Mouse (Mus musculus) layer of hippocampus, adult 6 months (tissue): Measurements from ENCODE around the gene Timm8b. TPM values are rescaled to one million over a fixed set of nuclear protein-coding genes. Genes with fewer than 3 reads are reported as not detected.

Source experiments
- long read RNA-seq, 2 experiments: library from polyadenylated mRNA; unstranded; transcript quantifications; one replicate each; pipeline ENCODE4 v2.0.0; 2019 to 2020
- polyA plus RNA-seq: library from polyadenylated mRNA; unstranded; fragments of <200 nt; fragmentation: Nextera tagmentation; gene quantifications from 2 replicates; pipeline ENCODE4 v1.2.3, GENCODE M21; 2021

The Timm8b gene
- polyA plus RNA-seq: 984 and 1,066 TPM in 2 replicates
- long read RNA-seq, experiment 1, transcript Timm8b-201 (2 exons, 518 nt): major isoform, 327 of 330 reads
- long read RNA-seq, experiment 1, partial matches to known transcripts: 0 of 330 reads
- long read RNA-seq, experiment 1, other reads (novel, unspliced or antisense): 3 of 330 reads
- long read RNA-seq, experiment 2, transcript Timm8b-201 (2 exons, 518 nt): major isoform, 25 of 25 reads
- long read RNA-seq, experiment 2, partial matches to known transcripts: 0 of 25 reads
- long read RNA-seq, experiment 2, other reads (novel, unspliced or antisense): 0 of 25 reads

GRCm38 (mm10) chr9:50603189-50603997 is at the start of gene Timm8b, which contains the start of gene Sdhd:
Gene Timm8b (plus strand): TSS chr9:50603910.
Gene Sdhd (minus strand): TSS chr9:50603812.

GRCm38 (mm10) chr9:50554241-50555093 is 49.2 kb upstream of the Timm8b start, which contains the start of gene Il18:
Gene Il18 (plus strand): TSS chr9:50554827.

GRCm38 (mm10) chr9:50555094-50555446 is 48.6 kb upstream of the Timm8b start, which contains the start of gene Bco2:
Gene Bco2 (minus strand): TSS chr9:50555181.

GRCm38 (mm10) chr9:50561145-50561917 is 42.4 kb upstream of the Timm8b start, which contains the start of gene Tex12:
Gene Tex12 (minus strand): TSS chr9:50561325.

GRCm38 (mm10) chr9:50616766-50617603 is 13.3 kb downstream of the Timm8b start, which contains the start of the genes Pih1d2 and Nkapd1:
Gene Pih1d2 (plus strand): TSS chr9:50617321.
Gene Nkapd1 (minus strand): TSS chr9:50617464.

Other genes starting within 250 kb of the Timm8b start
- gene Plet1, start 109.4 kb upstream of the Timm8b start, polyA plus RNA-seq: 0.24 and 0.33 TPM in 2 replicates
- gene Pts, start 75.2 kb upstream of the Timm8b start, polyA plus RNA-seq: 134 TPM in 2 replicates
- 58.9 and 65.7 TPM in 2 replicates for gene Il18, start 49.1 kb upstream of the Timm8b start, polyA plus RNA-seq
- 3.0 and 3.7 TPM in 2 replicates for gene Bco2, start 48.7 kb upstream of the Timm8b start, polyA plus RNA-seq
- 0.16 TPM in 1 of 2 replicates, not detected in the other for gene Tex12, start 42.6 kb upstream of the Timm8b start, polyA plus RNA-seq
- 162 and 171 TPM in 2 replicates for gene Sdhd, start 98 bp upstream of the Timm8b start, polyA plus RNA-seq
- gene Pih1d2, start 13.4 kb downstream of the Timm8b start, polyA plus RNA-seq: 5.5 and 8.0 TPM in 2 replicates
- 15.6 and 17.5 TPM in 2 replicates for gene Nkapd1, start 13.6 kb downstream of the Timm8b start, polyA plus RNA-seq
- gene Dlat, start 55.9 kb downstream of the Timm8b start, polyA plus RNA-seq: 35.3 and 36.1 TPM in 2 replicates
- 29.8 and 33.8 TPM in 2 replicates for gene Dixdc1, start 135.6 kb downstream of the Timm8b start, polyA plus RNA-seq
- 3.4 and 3.6 TPM in 2 replicates for gene 2310030G06Rik, start 142.6 kb downstream of the Timm8b start, polyA plus RNA-seq
- 308 and 325 TPM in 2 replicates for gene Cryab, start 147.4 kb downstream of the Timm8b start, polyA plus RNA-seq
- 2.2 and 3.1 TPM in 2 replicates for gene Hspb2, start 148.4 kb downstream of the Timm8b start, polyA plus RNA-seq
- gene Fdxacb1, start 164.3 kb downstream of the Timm8b start, polyA plus RNA-seq: 5.2 and 6.0 TPM in 2 replicates
- 10.0 and 10.5 TPM in 2 replicates for gene Alg9, start 171.1 kb downstream of the Timm8b start, polyA plus RNA-seq
- gene 1110032A03Rik, start 171.6 kb downstream of the Timm8b start, polyA plus RNA-seq: 95.2 and 108 TPM in 2 replicates
- gene Ppp2r1b, start 241.4 kb downstream of the Timm8b start, polyA plus RNA-seq: 7.3 and 9.1 TPM in 2 replicates